Mouse (Mus musculus) cerebellum, adult 11 months (tissue): ENCODE data around the gene Cabp1.
A peak's percentile ranks its signal among the peaks of the same experiment; 100 is the strongest.

Experiments used
- DNase-seq: peaks from one replicate; pipeline ENCODE4 v3.0.0; 2022

Cabp1 gene

GRCm38 (mm10) chr5:115208601-115209000 lies 14.4 kb upstream of the Cabp1 start:
- no peak for DNase-seq

- no peak for DNase-seq
These were observed 13.7 kb upstream of the Cabp1 start for GRCm38 (mm10) chr5:115207892-115208291.

- no peak for DNase-seq
These were observed 13.1 kb upstream of the Cabp1 start for GRCm38 (mm10) chr5:115207244-115207643.

- DNase-seq = peak; percentile 77
These were observed 10.6 kb upstream of the Cabp1 start for GRCm38 (mm10) chr5:115204562-115205311.

GRCm38 (mm10) chr5:115203735-115204561 lies 9.8 kb upstream of the Cabp1 start:
- no peak for DNase-seq

- DNase-seq = no peak
These were observed 543 bp upstream of the Cabp1 start for GRCm38 (mm10) chr5:115194626-115195221.

- peak; percentile 75 for DNase-seq
These were observed 955 bp downstream of the Cabp1 start for GRCm38 (mm10) chr5:115193226-115193625.

- DNase-seq = no peak
These were observed 1.4 kb downstream of the Cabp1 start for GRCm38 (mm10) chr5:115192828-115193195.

- no peak for DNase-seq
These were observed 2.0 kb downstream of the Cabp1 start for GRCm38 (mm10) chr5:115191880-115192827.

GRCm38 (mm10) chr5:115190081-115190480 lies 4.1 kb downstream of the Cabp1 start:
- no peak for DNase-seq

GRCm38 (mm10) chr5:115188824-115189223 lies 5.4 kb downstream of the Cabp1 start:
- no peak for DNase-seq

- peak; percentile 95 for DNase-seq
These were observed 6.7 kb downstream of the Cabp1 start for GRCm38 (mm10) chr5:115187188-115188131.

- DNase-seq = no peak
These were observed 7.7 kb downstream of the Cabp1 start for GRCm38 (mm10) chr5:115186371-115187073.

GRCm38 (mm10) chr5:115184726-115185125 lies 9.5 kb downstream of the Cabp1 start:
- DNase-seq = peak; percentile 64

GRCm38 (mm10) chr5:115183482-115183881 lies 10.7 kb downstream of the Cabp1 start:
- no peak for DNase-seq

- DNase-seq = no peak
These were observed 11.3 kb downstream of the Cabp1 start for GRCm38 (mm10) chr5:115182925-115183324.

- DNase-seq = peak; percentile 73
These were observed 12.8 kb downstream of the Cabp1 start for GRCm38 (mm10) chr5:115181248-115181940.

- no peak for DNase-seq
These were observed 14.6 kb downstream of the Cabp1 start for GRCm38 (mm10) chr5:115179596-115179995.

GRCm38 (mm10) chr5:115177866-115178265 lies 16.3 kb downstream of the Cabp1 start:
- no peak for DNase-seq

GRCm38 (mm10) chr5:115174554-115174953 lies 19.6 kb downstream of the Cabp1 start:
- DNase-seq = no peak
